Mouse (Mus musculus): ENCODE results near the gene Ccdc24.
A peak's percentile ranks its signal among the peaks of the same experiment; 100 is the strongest.

Ccdc24 gene

DNA sequence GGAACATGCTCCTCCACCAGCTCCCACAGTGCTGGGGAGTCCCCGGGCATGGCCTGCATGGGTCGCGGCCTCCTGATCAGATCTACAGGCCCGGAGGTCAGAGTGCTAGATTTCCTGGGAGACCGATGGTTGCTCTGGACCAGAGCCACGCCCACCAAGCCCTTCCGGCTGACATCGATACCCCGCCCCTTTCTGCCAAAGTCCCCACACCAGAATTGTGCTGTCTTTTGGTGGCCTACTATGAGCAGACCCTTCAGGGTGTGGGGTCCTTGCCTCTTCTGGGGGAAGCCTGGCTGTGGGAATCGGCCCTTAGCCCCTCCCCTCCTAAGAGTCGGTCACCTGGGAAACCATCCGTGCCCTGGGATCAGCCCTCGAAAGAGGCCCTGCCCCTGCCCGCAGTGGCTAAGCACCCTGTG lies at the start of gene Ccdc24:
Gene Ccdc24, minus strand, starts transcription at position 87 of the 416 bp plus-strand sequence.
- no peak for DNase-seq (ENCODE audit: low read depth)

- no peak for DNase-seq (ENCODE audit: low read depth)
These were observed 49.0 kb upstream of the Ccdc24 start for GRCm38 (mm10) chr4:117921358-117921757.

- no peak for DNase-seq (ENCODE audit: low read depth)
These were observed 46.4 kb upstream of the Ccdc24 start for GRCm38 (mm10) chr4:117918762-117919161.

DNA sequence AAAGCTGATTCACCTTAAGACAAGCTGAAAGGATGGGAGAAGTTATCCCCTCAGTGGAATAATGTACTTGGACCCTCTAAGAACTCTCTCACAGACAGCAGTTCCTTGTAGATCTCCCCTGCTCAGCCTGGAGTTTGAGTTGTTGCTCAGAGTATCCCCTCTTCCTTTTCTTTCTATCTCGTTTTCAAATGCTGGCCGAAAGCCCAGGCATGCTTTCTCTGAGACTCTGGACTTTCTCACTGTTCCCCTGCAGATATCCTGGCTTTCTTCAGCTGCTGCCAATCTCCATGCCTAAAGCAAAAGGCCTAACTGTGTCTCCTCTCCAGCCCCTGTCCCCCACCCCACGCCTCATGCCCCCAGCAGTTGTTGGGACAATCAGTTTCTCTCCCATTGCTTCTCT lies 45.9 kb upstream of the Ccdc24 start:
- DNase-seq (ENCODE audit: low read depth) = no peak

DNA sequence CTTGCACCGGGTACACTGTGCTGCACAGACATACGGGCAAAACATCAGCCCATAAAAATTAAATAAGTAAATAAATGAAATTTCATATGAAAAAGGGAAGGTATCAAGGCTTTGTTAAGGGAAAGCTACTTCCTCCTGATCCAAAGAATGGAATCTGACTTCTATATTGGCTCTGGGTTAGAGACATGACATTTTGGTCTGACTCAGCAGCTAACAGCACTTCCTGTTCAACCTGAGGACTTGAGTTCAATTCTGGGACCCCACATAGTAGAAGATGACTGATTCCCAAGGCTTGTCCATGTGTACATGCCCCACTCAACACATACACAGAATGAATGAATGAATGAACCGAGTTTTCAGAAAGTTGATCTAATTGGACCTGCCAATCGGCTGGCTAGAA lies 45.5 kb upstream of the Ccdc24 start:
- no peak for DNase-seq (ENCODE audit: low read depth)

- no peak for DNase-seq (ENCODE audit: low read depth)
These were observed 45.0 kb upstream of the Ccdc24 start for GRCm38 (mm10) chr4:117917402-117917801.

DNA sequence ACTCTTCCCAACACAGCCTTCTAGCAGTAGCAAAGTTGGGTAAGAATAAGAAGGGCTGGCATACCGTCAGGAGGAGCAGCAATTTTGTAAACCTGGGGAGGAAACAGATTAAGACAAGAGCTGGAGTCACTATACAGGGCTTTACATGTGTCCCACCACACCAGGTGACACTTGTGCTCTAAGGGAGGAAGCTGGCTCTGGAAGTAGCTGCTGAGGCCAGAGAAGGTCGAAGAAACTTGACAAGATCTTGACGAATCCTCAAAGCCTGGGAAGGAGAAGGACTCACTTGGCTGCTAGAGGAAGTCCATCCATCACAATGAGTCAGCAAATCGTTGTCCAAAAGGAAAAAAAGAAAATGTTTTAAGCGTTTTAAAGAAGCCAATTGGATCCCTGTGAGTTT lies 44.0 kb upstream of the Ccdc24 start:
- no peak for DNase-seq (ENCODE audit: low read depth)

DNA sequence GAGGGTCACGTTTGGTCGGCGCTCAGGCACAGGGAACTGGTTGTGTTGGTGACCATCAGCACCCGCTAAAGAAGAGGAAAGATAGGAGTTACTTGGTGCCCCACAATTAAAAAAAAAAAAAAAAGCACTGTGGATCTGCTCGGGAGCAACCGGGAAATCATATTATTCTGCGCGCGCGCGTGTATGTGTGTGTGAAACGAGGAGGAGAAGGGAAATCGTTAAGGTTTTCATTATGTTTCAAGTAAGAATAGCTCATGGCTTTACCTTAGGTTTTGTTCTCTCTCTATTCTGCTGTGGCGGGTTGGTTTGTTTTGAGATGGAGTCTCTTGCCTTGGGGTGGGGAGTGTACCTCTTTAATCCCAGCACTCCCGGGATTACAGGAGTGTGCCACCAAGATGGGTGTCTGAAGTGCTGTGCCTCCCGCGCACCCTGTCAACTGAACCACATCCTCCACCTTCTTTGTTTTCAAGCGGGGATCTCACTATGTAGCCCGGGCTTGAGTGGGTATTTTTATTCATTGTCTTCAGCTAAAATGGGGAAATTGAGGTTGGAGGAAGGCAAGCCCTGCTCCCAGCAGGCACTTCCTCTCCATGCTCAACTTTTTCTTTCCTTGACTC lies 43.2 kb upstream of the Ccdc24 start:
- DNase-seq (ENCODE audit: low read depth) = no peak

DNA sequence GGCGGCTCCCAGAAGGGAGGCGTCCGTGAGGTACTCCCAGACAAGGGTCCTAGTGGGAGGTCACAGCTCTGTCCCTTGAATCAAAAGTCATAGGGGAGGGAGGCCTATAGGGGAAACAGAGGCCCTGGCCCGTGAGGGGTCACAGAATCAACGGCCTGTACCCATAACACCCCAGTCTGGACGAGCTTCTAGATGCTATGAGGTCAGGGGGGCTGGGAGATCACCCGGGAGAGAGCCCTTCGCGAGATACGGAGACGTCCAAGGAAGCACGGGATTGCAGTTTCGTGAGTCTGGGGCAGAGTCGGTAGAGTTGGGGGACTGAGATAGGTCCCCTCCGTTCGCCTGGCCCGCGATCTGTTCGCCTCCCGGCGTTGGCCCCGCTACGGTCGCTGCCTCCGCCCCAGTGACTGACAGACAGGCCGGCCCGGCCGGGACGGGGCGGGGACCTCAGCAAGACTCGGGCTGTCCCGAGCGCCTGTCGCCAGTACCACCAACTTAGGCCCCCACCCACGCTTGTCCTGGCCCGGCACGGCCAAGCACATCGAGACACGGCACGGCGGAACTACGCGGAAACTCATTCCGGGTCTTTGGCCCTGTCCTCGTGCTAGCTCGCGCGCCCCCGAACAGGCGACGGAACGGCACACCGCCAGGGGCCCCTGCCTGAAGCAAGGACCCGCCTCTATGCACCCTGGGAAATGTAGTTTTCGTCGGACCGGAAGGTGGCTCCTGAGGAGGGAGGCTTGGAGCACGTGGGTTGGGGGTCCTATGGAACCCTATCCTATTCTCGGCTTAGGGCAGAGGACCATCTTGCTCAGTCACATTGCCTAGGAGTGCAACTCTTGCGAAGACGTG lies 42.5 kb upstream of the Ccdc24 start, which contains the start of gene Ipo13:
Gene Ipo13, minus strand, starts transcription at position 409 of the 852 bp plus-strand sequence.
- DNase-seq (ENCODE audit: low read depth) = peak; percentile 82

DNA sequence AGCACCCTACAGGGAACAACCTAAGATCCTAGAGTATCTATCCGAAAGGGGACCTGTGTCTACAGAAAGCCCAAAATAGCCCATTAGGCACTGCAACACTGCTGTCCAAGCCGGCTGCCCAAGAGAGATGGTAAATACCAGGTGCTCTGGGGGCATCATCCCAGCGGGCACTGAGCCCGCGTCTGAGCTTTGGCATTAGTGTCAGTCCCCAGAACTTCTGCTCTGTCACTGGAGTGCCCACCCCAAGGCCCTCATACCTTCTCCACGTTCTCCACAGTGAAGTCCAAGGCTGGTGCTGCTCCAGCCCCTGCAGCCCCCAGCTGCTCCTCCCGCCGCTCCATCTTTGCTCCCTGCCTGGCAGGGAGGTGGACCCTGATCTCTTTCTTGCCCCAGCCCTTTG lies 41.7 kb upstream of the Ccdc24 start:
- DNase-seq (ENCODE audit: low read depth) = no peak

- no peak for DNase-seq (ENCODE audit: low read depth)
These were observed 41.1 kb upstream of the Ccdc24 start for GRCm38 (mm10) chr4:117913421-117913820.

- no peak for DNase-seq (ENCODE audit: low read depth)
These were observed 40.4 kb upstream of the Ccdc24 start for GRCm38 (mm10) chr4:117912685-117913273.

GRCm38 (mm10) chr4:117912131-117912561 lies 39.8 kb upstream of the Ccdc24 start:
- DNase-seq (ENCODE audit: low read depth) = no peak

GRCm38 (mm10) chr4:117908834-117909453 lies 36.6 kb upstream of the Ccdc24 start:
- DNase-seq (ENCODE audit: low read depth) = no peak

GRCm38 (mm10) chr4:117906196-117906595 lies 33.8 kb upstream of the Ccdc24 start:
- DNase-seq (ENCODE audit: low read depth) = no peak

- no peak for DNase-seq (ENCODE audit: low read depth)
These were observed 32.4 kb upstream of the Ccdc24 start for GRCm38 (mm10) chr4:117904761-117905160.

GRCm38 (mm10) chr4:117904094-117904493 lies 31.7 kb upstream of the Ccdc24 start:
- no peak for DNase-seq (ENCODE audit: low read depth)

DNA sequence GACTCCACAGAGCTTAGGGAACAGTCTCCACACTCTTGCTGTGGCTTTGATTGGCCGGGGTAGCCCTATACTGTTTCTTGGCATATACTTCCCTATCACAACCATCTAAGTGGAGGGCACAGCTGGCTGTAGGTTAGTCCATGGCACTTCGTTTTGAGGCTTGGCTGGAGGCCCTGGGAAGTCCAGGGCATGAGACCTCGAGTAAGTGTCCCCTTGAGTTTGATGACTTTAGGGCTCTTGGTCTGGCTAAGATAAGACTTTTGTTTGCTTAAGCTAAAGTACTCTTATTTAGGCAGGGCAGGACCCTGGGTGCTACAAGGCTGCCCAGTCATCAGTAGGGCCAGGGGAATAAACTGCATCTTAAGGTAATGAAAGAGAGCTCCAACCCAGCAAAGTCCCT lies 25.8 kb upstream of the Ccdc24 start:
- no peak for DNase-seq (ENCODE audit: low read depth)

- no peak for DNase-seq (ENCODE audit: low read depth)
These were observed 23.7 kb upstream of the Ccdc24 start for GRCm38 (mm10) chr4:117896031-117896430.

DNA sequence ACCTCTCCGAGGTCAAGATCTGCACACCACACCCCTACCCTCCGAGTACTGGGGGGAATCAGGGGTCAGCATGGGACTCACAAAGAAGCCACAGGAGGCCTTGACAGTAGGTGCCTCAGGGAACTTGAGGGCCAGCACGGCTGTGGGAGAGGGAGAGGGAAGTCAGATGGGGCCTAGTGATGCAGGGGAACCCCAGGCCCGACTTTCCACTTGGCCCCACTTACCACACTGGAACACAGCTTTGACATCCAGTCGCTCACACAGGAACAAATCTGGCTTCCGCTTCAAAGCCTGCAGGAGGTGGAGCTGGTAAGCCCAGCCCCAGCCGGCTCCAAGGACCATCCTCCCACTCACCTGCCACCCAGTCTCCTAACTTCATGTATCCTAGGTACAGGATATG lies 23.0 kb upstream of the Ccdc24 start:
- no peak for DNase-seq (ENCODE audit: low read depth)

GRCm38 (mm10) chr4:117894601-117895000 lies 22.2 kb upstream of the Ccdc24 start:
- no peak for DNase-seq (ENCODE audit: low read depth)

DNA sequence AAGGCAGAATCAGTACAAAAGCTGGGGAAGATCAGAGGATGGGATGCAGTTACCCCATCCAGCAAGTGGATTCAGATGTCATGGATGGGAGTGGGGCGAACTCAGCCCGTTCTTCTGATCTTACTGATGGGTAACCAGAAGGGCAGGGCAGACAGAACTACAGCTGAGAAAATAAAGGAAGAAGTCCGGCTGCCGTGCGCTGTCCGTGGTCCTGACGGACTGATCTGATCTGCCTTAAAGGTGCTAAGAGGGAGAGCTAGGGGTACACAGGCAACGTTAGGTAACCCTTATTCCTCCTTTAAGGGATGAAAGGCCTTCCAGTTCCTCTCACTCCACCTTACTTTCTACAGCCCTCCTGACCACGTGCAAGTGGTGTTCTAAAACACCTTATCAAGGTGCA lies 21.0 kb upstream of the Ccdc24 start:
- DNase-seq (ENCODE audit: low read depth) = no peak

GRCm38 (mm10) chr4:117891738-117892161 lies 19.4 kb upstream of the Ccdc24 start, which contains the start of gene Dph2:
Gene Dph2 (minus strand): TSS chr4:117892032.
- DNase-seq (ENCODE audit: low read depth) = peak; percentile 70
